Mouse (Mus musculus): ENCODE results near the gene Tigar. TPM values are rescaled to one million over a fixed set of nuclear protein-coding genes. Genes with fewer than 3 reads are reported as not detected.

Gene Tigar
- polyA plus RNA-seq (2015; fragmentation: Nextera tagmentation; extraction: Ambion mirVana) = 6.2 and 7.1 TPM in 2 replicates

DNA sequence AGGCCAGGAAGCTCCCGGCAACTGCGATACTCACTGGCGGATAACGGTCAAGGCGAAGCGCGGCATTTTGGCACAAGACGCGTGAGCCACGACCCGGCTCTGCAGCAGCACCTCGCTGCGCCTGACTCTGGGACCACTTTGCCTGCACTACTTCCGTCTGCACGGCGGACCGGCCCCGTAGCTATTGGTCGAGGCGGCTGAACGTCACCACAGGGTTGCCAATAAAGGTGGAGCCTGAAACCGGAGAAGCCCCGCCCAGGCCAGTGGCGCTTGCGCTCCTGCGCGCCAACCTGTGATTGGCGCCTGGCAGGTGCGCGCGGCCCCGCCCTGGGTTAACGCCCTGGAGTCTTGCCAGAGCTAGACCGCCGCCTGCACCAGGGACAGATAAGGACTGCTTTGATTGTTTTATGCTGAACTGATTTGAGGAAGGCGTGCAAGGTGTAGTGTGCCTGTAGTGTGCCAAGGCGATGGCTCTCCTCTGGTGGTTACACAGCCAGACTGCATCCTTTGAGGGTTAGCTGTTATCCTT lies at the start of gene Tigar:
Tigar (minus strand) TSS at position 156 of the 529 bp plus-strand sequence.
- no peaks in the 10 kb centered on the region for H3K36me3 ChIP-seq
- H3K27ac ChIP-seq (replicated peaks) = no peak within 1 kb of the TSS; the same call in 1 of the 2 replicates
- no peaks in the 10 kb centered on the region for H3K9me3 ChIP-seq
- peak; percentile 100 for ATAC-seq (ENCODE audit: low read depth)
- no peaks in the 10 kb centered on the region for H3K27me3 ChIP-seq
- peak within 1 kb of the TSS; percentile 78 for H3K9ac ChIP-seq
- H3K4me3 ChIP-seq = peak within 1 kb of the TSS; percentile 62
- peak within 1 kb of the TSS; percentile 89 for H3K4me2 ChIP-seq
- under 1% methylated on average over 37 of the region's 37 CpGs for WGBS
- H3K4me1 ChIP-seq (replicated peaks) = peaks cover 22% of the 10 kb centered on the region

DNA sequence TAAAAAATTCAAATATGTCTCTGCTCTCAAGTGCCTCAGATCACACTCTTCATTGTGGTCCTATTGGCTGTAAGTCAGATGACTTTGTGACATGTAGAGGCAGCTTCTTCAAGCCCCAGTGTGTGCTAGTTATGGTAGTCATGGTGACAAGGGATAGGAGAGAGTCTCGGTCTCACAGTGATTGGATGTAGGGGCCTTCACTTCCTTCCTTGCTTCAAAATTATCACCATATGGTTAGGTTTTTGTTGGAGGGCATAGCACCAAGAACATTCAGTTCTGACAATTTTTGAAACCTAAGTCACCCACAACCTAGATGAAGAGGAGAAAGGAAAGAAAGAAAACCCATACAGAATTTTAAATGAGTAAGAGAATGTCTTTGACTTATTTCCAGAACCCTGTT lies 48.0 kb upstream of the Tigar start:
- Histone ChIP-seq H3K27ac (replicated peaks) (no peak overlapping the region), H3K36me3 (no peaks in the 10 kb centered on the region), H3K4me1 (replicated peaks) (peaks cover 34% of the 10 kb centered on the region), H3K9me3 (no peaks in the 10 kb centered on the region), H3K4me3 (no peak overlapping the region), H3K4me2 (no peak overlapping the region), H3K27me3 (peaks cover 54% of the 10 kb centered on the region), H3K9ac (no peak overlapping the region)
- WGBS = 56% methylated on average over 1 of the region's 1 CpGs
- ATAC-seq (ENCODE audit: low read depth) = no peak

DNA sequence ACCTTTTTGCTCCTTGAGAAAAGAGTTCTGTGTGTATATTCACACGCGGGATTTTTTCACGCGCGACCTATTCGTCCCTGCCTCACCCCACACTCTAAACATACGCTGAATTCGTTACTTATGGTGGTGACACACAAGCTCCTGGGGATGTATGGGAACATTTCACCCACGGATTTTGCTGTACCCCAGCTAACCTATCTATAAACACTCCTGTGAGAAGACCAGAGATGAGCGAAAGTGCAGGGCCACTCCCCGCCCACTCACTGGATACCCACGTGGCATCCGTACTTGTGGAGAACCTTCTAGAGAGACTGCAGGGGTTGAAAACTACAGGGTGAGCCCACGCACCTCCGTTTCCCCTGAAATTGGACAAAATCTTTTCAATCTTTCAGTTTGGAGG lies 46.1 kb upstream of the Tigar start:
- Histone ChIP-seq H3K27ac (replicated peaks) (no peak overlapping the region), H3K9ac (peak overlapping the region; percentile 50), H3K4me3 (peak overlapping the region; percentile 52), H3K36me3 (no peaks in the 10 kb centered on the region), H3K4me2 (peak overlapping the region; percentile 85), H3K27me3 (peaks cover 67% of the 10 kb centered on the region), H3K4me1 (replicated peaks) (peaks cover 52% of the 10 kb centered on the region), H3K9me3 (no peaks in the 10 kb centered on the region)
- ATAC-seq (ENCODE audit: low read depth) = no peak
- WGBS = 2% methylated on average over 15 of the region's 15 CpGs

DNA sequence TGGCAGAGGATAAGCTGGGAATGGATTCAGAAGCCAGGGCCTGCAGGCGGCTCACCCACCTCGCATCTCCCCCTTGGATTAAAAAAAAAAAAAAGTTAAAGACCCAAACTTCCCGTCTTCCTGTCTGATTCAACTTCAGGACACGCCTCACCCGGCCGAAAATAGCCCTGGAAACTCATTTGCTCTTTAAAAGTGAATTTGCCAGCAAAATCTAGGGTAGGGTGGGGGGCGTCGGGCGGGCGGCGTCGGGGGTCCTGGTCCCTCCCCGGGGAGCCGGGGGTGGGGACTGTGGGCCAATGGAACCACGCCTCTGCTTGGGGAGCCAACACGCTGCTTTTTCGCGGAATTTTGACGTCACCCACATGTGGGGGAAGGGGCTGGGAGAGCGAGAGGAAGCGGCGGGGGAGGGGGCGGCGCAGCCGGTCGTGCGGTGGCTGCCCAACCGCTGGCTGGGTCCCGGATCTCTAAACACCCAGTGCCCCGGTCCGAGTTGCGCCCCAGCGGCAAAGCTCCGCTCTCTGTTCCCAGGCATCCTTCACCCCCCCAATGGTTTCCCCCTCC lies 45.4 kb upstream of the Tigar start:
- no peak for ATAC-seq (ENCODE audit: low read depth)
- peaks cover 59% of the 10 kb centered on the region for H3K4me1 ChIP-seq (replicated peaks)
- peak overlapping the region; percentile 52 for H3K4me3 ChIP-seq
- WGBS = under 1% methylated on average over 32 of the region's 34 CpGs
- H3K9ac ChIP-seq = peak overlapping the region; percentile 50; the same call in 1 of the 2 replicates
- no peaks in the 10 kb centered on the region for H3K36me3 ChIP-seq
- H3K27ac ChIP-seq (replicated peaks) = 0 out of 2 replicates have a peak overlapping the region, but pooled peaks have one; percentile 62
- H3K9me3 ChIP-seq = no peaks in the 10 kb centered on the region
- H3K27me3 ChIP-seq = peaks cover 68% of the 10 kb centered on the region
- H3K4me2 ChIP-seq = peak overlapping the region; percentile 85

GRCm38 (mm10) chr6:127153972-127154707 lies 44.8 kb upstream of the Tigar start:
- no peaks in the 10 kb centered on the region for H3K36me3 ChIP-seq
- peaks cover 65% of the 10 kb centered on the region for H3K4me1 ChIP-seq (replicated peaks)
- H3K4me2 ChIP-seq = peak overlapping the region; percentile 85
- H3K27ac ChIP-seq (replicated peaks) = peak overlapping the region; percentile 62; the same call in 1 of the 2 replicates
- peak overlapping the region; percentile 47; the same call in 1 of the 2 replicates for H3K9ac ChIP-seq
- H3K4me3 ChIP-seq = peak overlapping the region; percentile 52
- under 1% methylated on average over 30 of the region's 30 CpGs for WGBS
- no peak for ATAC-seq (ENCODE audit: low read depth)
- no peaks in the 10 kb centered on the region for H3K9me3 ChIP-seq
- H3K27me3 ChIP-seq = peaks cover 74% of the 10 kb centered on the region

GRCm38 (mm10) chr6:127153296-127153800 lies 44.0 kb upstream of the Tigar start:
- Histone ChIP-seq H3K9ac (no peak overlapping the region), H3K36me3 (no peaks in the 10 kb centered on the region), H3K27me3 (peaks cover 78% of the 10 kb centered on the region), H3K27ac (replicated peaks) (peak overlapping the region; percentile 62; the same call in 1 of the 2 replicates), H3K9me3 (no peaks in the 10 kb centered on the region), H3K4me3 (peak overlapping the region; percentile 52), H3K4me1 (replicated peaks) (peaks cover 73% of the 10 kb centered on the region), H3K4me2 (peak overlapping the region; percentile 85)
- ATAC-seq (ENCODE audit: low read depth) = 0 out of 2 replicates have a peak, but pooled peaks have one; percentile 4
- WGBS = 0% methylated on average over 27 of the region's 28 CpGs

DNA sequence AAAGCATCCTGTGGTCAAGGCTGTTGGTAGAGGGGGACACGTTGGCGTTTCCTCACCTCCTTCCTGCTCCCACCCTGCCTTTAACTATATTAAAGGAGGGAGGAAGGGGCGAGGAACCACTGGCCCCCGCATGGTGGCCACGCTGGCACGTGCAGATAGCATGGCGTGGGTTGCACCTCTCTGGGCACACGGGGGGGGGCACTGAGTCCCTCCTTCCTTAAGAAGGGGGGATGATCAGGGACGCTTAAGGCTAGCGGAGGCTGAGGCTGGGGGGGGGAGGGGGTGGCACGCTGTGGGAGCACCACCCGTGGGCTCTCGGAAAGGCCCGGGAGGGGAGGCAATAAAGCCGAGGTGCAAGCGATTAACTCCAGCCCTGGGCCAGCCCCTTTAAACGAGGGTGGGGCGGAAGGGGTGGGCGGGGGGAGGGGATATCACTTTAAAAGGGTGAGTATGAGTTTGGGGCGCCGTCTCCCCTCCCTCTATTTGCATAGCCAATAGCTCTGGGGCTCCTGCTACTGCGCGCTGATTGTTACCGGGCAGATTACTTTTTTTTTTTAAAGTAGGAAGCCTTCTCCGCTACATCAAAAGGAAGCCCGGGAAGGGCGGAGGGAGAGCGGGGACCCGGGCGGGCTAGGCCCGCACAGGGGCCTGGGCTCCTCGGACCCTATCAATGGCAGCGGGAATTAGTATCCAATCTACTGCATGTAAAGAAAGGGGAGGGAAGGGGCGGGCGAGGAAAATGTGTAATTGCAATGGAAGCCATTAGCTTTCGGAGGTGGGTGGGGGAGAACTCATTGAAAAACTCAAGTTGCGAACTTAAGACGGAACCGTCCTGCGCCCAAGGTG lies 43.0 kb upstream of the Tigar start, which contains the start of gene Ccnd2:
Ccnd2 (minus strand) TSS at position 88 of the 846 bp plus-strand sequence.
- Histone ChIP-seq H3K36me3 (no peaks in the 10 kb centered on the region), H3K27me3 (peaks cover 76% of the 10 kb centered on the region), H3K4me3 (peak within 1 kb of the TSS; percentile 52), H3K27ac (replicated peaks) (peak within 1 kb of the TSS; percentile 68), H3K9ac (peak within 1 kb of the TSS; percentile 75), H3K4me2 (peak within 1 kb of the TSS; percentile 85), H3K9me3 (no peaks in the 10 kb centered on the region), H3K4me1 (replicated peaks) (peaks cover 79% of the 10 kb centered on the region)
- peak; percentile 32 for ATAC-seq (ENCODE audit: low read depth)
- 0% methylated on average over 40 of the region's 40 CpGs for WGBS

- H3K9me3 ChIP-seq = no peaks in the 10 kb centered on the region
- peak overlapping the region; percentile 85 for H3K4me2 ChIP-seq
- H3K27me3 ChIP-seq = peaks cover 70% of the 10 kb centered on the region
- no peaks in the 10 kb centered on the region for H3K36me3 ChIP-seq
- ATAC-seq (ENCODE audit: low read depth) = peak; percentile 10; the same call in 1 of the 2 replicates
- H3K4me3 ChIP-seq = peak overlapping the region; percentile 52
- peak overlapping the region; percentile 68 for H3K27ac ChIP-seq (replicated peaks)
- peak overlapping the region; percentile 62 for H3K9ac ChIP-seq
- under 1% methylated on average over 29 of the region's 29 CpGs for WGBS
- peaks cover 79% of the 10 kb centered on the region for H3K4me1 ChIP-seq (replicated peaks)
Measured at GRCm38 (mm10) chr6:127151565-127152105, 42.3 kb upstream of the Tigar start.

- Histone ChIP-seq H3K9ac (peak overlapping the region; percentile 75), H3K4me3 (peak overlapping the region; percentile 52), H3K27me3 (peaks cover 66% of the 10 kb centered on the region), H3K27ac (replicated peaks) (peak overlapping the region; percentile 68), H3K4me1 (replicated peaks) (peaks cover 79% of the 10 kb centered on the region), H3K36me3 (no peaks in the 10 kb centered on the region), H3K4me2 (peak overlapping the region; percentile 85), H3K9me3 (no peaks in the 10 kb centered on the region)
- under 1% methylated on average over 34 of the region's 34 CpGs for WGBS
- ATAC-seq (ENCODE audit: low read depth) = no peak
Measured at GRCm38 (mm10) chr6:127150663-127151564, 41.6 kb upstream of the Tigar start.

- Histone ChIP-seq H3K27me3 (peaks cover 58% of the 10 kb centered on the region), H3K4me3 (peak overlapping the region; percentile 52), H3K4me2 (peak overlapping the region; percentile 85), H3K9ac (peak overlapping the region; percentile 75), H3K4me1 (replicated peaks) (peaks cover 74% of the 10 kb centered on the region), H3K36me3 (no peaks in the 10 kb centered on the region), H3K27ac (replicated peaks) (no peak overlapping the region), H3K9me3 (no peaks in the 10 kb centered on the region)
- no peak for ATAC-seq (ENCODE audit: low read depth)
- WGBS = under 1% methylated on average over 38 of the region's 38 CpGs
Measured at GRCm38 (mm10) chr6:127149944-127150662, 40.7 kb upstream of the Tigar start.

All from neural tube, embryonic 13.5 days (tissue).